Mouse (Mus musculus): ENCODE measurements at regions not wholly inside any gene's neighbourhood (a gene's known extent, or its start where the extent isn't known, plus 50 kb on each side); places are given as distances from the start of the nearest gene placed in this dataset.
"Not testable (repeated sequence)": the region's sequence is repeated elsewhere in the genome, so short reads cannot be mapped to it uniquely, and the experiment has no call there.

GRCm38 (mm10) chr12:64045528-64045927 is 429.0 kb downstream of the Fscb start:
- Histone ChIP-seq H3K9ac (ENCODE audit: insufficient read depth, low read depth, low read length, poor library complexity, severe bottlenecking) (no peak overlapping the region), H3K4me1 (ENCODE audit: control insufficient read depth in 2 of 2, insufficient read depth in 2 of 2, low read length in 2 of 2, poor library complexity in 1 of 2) (no peaks in the 10 kb centered on the region), H3K36me3 (ENCODE audit: control insufficient read depth, insufficient read depth, low read length, poor library complexity, severe bottlenecking) (no peaks in the 10 kb centered on the region), H3K9me3 (ENCODE audit: control insufficient read depth, insufficient read depth, low read depth, low read length) (no peaks in the 10 kb centered on the region), H3K4me3 (ENCODE audit: insufficient read depth in 1 of 2, low read depth in 1 of 2, low read length in 2 of 2, poor library complexity in 1 of 2, severe bottlenecking in 1 of 2) (no peak overlapping the region), H3K27ac (ENCODE audit: insufficient read depth, low read depth, low read length, poor library complexity, severe bottlenecking) (no peak overlapping the region)
- DNase-seq (ENCODE audit: low read depth, low spot score), result no peak
- in situ Hi-C loops (cut with MboI; ENCODE audit: low sequenced_read_pairs in 2 of 2, unreplicated experiment in 2 of 2), result no loop called here
- TF ChIP-seq HCFC1 (IDR thresholded peaks at IDR 0.05; ENCODE audit: borderline replicate concordance, insufficient read depth, low read length) (no peak), CHD2 (IDR thresholded peaks at IDR 0.05; ENCODE audit: low read depth, low read length) (no peak), ZNF384 (IDR thresholded peaks at IDR 0.05; ENCODE audit: low read depth, low read length) (no peak), ZC3H11A (IDR thresholded peaks at IDR 0.05; ENCODE audit: borderline replicate concordance, low read depth, low read length) (no peak), MAFK (IDR thresholded peaks at IDR 0.05; ENCODE audit: insufficient read depth, low read depth, low read length) (no peak)

DNA sequence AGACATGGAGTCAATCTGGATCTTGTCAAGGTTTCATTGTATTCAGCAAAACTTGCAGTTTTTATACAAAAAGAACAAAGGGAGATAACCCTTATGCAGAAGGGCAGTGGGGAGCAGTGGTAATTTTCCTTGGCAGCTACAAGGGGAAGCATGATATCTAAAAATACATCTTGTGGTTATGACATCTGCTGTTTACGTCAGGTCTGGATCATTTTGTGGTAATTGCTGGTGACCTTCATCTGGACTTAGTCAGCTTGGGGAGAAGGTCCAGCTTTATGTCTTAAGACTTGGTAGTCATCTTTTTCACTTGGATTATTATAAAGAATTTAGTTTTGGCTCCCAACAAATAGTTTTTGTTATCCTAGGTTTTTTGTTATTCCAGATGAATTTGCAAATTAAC is 465.9 kb downstream of the Fscb start:
- H3K4me3 ChIP-seq (ENCODE audit: insufficient read depth in 1 of 2, low read depth in 1 of 2, low read length in 2 of 2, poor library complexity in 1 of 2, severe bottlenecking in 1 of 2); H3K4me1 ChIP-seq (ENCODE audit: control insufficient read depth in 2 of 2, insufficient read depth in 2 of 2, low read length in 2 of 2, poor library complexity in 1 of 2); H3K9ac ChIP-seq (ENCODE audit: insufficient read depth, low read depth, low read length, poor library complexity, severe bottlenecking); H3K27ac ChIP-seq (ENCODE audit: insufficient read depth, low read depth, low read length, poor library complexity, severe bottlenecking); H3K9me3 ChIP-seq (ENCODE audit: control insufficient read depth, insufficient read depth, low read depth, low read length); in situ Hi-C loops (cut with MboI; ENCODE audit: low sequenced_read_pairs in 2 of 2, unreplicated experiment in 2 of 2); DNase-seq (ENCODE audit: low read depth, low spot score); H3K36me3 ChIP-seq (ENCODE audit: control insufficient read depth, insufficient read depth, low read length, poor library complexity, severe bottlenecking): not testable (repeated sequence)
